Comparison of ENCODE assay signal across 10 mouse cellular contexts in the genomic region with DNA sequence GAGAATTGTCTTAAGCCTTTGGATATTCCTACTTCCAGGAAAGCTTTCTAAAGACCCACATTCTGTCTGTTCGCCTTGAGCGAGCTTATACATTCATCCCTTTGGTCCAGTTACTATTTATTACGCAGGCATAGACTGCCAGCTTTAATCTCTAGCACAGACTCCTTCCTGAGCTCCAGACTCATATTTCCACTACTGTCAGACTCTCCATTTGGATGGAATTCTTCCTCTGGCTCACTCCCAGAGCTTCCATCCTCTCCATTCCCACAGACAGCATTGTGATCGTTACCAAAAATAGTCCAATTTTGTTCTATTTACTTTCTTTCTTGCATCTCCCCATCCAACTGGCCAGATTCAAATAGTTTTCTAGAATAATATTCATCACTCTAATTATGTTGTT.
"Had no signal": no experiment of that assay in that cellular context is flagged by ENCODE, and none has a peak within 500 bp of the region (broad histone marks: within the 10 kb centered on the region; RNA-seq: fewer than 3 reads in every experiment).

No protein-coding gene starts in this region.

- ATAC-seq: liver, embryonic 12.5 days had no signal

- DNase-seq: kidney, adult 9 months; kidney, postnatal 10 days; lung, embryonic 14.5 days; lung, postnatal 10 days; lung, postnatal 4 days; midbrain, embryonic 14.5 days; right cerebral cortex, adult 18-20 months; thymus, adult 2 months; thymus, postnatal 25 days had no signal
